Mouse (Mus musculus) stomach, embryonic 14.5 days (tissue): ENCODE measurements around the gene Irf7. TPM values are rescaled to one million over a fixed set of nuclear protein-coding genes. Genes with fewer than 3 reads are reported as not detected.

Experiments used
- ATAC-seq: fragments of 200-750 bp; cut with Nextera tagmentation; 2 replicates; pipeline ENCODE4 v1.8.0; 2017; ENCODE audit warnings: low read depth, moderate TSS enrichment; ENCODE audit not compliant: insufficient number of reproducible peaks, insufficient read depth, low FRiP score
- H3K27ac ChIP-seq: fragments of 300-500 bp; sonication (generic); 2 replicates; pipeline ENCODE4 v1.5.1; 2014; ENCODE audit warnings: mild to moderate bottlenecking, low read length, moderate library complexity, mixed read lengths
- H3K27me3 ChIP-seq: fragments of 300-500 bp; sonication (generic); 2 replicates; pipeline ENCODE4 v1.6.1; 2014; ENCODE audit warnings: low read length, control low read depth, mixed read lengths; ENCODE audit not compliant: control insufficient read depth, insufficient read depth
- H3K36me3 ChIP-seq: fragments of 300-500 bp; sonication (generic); 2 replicates; pipeline ENCODE4 v1.6.1; 2014; ENCODE audit warnings: mild to moderate bottlenecking, control low read depth, low read length, moderate library complexity, mixed read lengths; ENCODE audit not compliant: control insufficient read depth, insufficient read depth
- H3K4me1 ChIP-seq: fragments of 300-500 bp; sonication (generic); 2 replicates; pipeline ENCODE4 v1.6.1; 2014; ENCODE audit warnings: low read length, control low read depth, mixed read lengths; ENCODE audit not compliant: control insufficient read depth, insufficient read depth
- H3K4me2 ChIP-seq: fragments of 300-500 bp; sonication (generic); replicated peaks from 2 replicates; pipeline ENCODE4 v1.6.1; 2014; ENCODE audit warnings: low read depth, low read length, control low read depth
- H3K4me3 ChIP-seq: fragments of 300-500 bp; sonication (generic); 2 replicates; pipeline ENCODE4 v1.5.1; 2014; ENCODE audit warnings: low read depth, low read length, control low read depth
- H3K9ac ChIP-seq: fragments of 300-500 bp; sonication (generic); replicated peaks from 2 replicates; pipeline ENCODE4 v1.6.1; 2014; ENCODE audit warnings: low read depth, mild to moderate bottlenecking, control low read depth, low read length, moderate library complexity, mixed read lengths
- H3K9me3 ChIP-seq: fragments of 300-500 bp; sonication (generic); 2 replicates; pipeline ENCODE4 v1.6.1; 2016; ENCODE audit warnings: low read depth, low read length, control low read depth; ENCODE audit not compliant: control insufficient read depth
- WGBS: fragments of 180-500 bp; shearing (Covaris S2); extraction: QIAGEN DNeasy Blood & Tissue Kit; methylation state at CpG from one replicate; pipeline ENCODE4 v1.1.7; 2014; 5-methylcytosine and 5-hydroxymethylcytosine counted together
- polyA plus RNA-seq: library from polyadenylated mRNA; unstranded; fragments of >200 nt; fragmentation: Nextera tagmentation; extraction: Ambion mirVana; gene quantifications from 2 replicates; pipeline ENCODE4 v1.2.1, GENCODE M21; 2014

Gene Irf7
- polyA plus RNA-seq, 1 experiment from 2014 or later = 1.6 TPM

- peaks cover 9% of the 10 kb centered on the region for H3K4me1 ChIP-seq
These were observed 35.7 kb downstream of the Irf7 start for GRCm38 (mm10) chr7:141230570-141230969.

GRCm38 (mm10) chr7:141229702-141230101 lies 36.6 kb downstream of the Irf7 start:
- no peak overlapping the region for H3K27ac ChIP-seq
- H3K36me3 ChIP-seq = peaks cover 31% of the 10 kb centered on the region
- peak overlapping the region; percentile 78 for H3K4me3 ChIP-seq
- no peak for ATAC-seq
- no peaks in the 10 kb centered on the region for H3K27me3 ChIP-seq
- no peaks in the 10 kb centered on the region for H3K9me3 ChIP-seq
- H3K4me1 ChIP-seq = peaks cover 9% of the 10 kb centered on the region
- H3K9ac ChIP-seq = peak overlapping the region; percentile 83
- 48% methylated on average over 6 of the region's 6 CpGs for WGBS
- H3K4me2 ChIP-seq = peak overlapping the region; percentile 99

More at GRCm38 (mm10) chr7:141230570-141230969, 35.7 kb downstream of the Irf7 start:
- 93% methylated on average over 4 of the region's 4 CpGs for WGBS
- Histone ChIP-seq H3K9me3 (no peaks in the 10 kb centered on the region), H3K4me2 (no peak overlapping the region), H3K4me3 (no peak overlapping the region), H3K27me3 (no peaks in the 10 kb centered on the region), H3K9ac (no peak overlapping the region), H3K27ac (no peak overlapping the region), H3K36me3 (peaks cover 40% of the 10 kb centered on the region)
- no peak for ATAC-seq

- peak within 1 kb of the TSS; percentile 78 for H3K4me3 ChIP-seq
- H3K9ac ChIP-seq = peak within 1 kb of the TSS; percentile 83
- no peaks in the 10 kb centered on the region for H3K27me3 ChIP-seq
- ATAC-seq = peak; percentile 92
- peaks cover 9% of the 10 kb centered on the region for H3K4me1 ChIP-seq
- WGBS = under 1% methylated on average over 76 of the region's 76 CpGs
- peak within 1 kb of the TSS; percentile 99 for H3K4me2 ChIP-seq
- H3K9me3 ChIP-seq = no peaks in the 10 kb centered on the region
- H3K27ac ChIP-seq = peak within 1 kb of the TSS; percentile 92
- H3K36me3 ChIP-seq = peaks cover 20% of the 10 kb centered on the region
These were observed 37.8 kb downstream of the Irf7 start, which contains the start of gene Phrf1 for GRCm38 (mm10) chr7:141228279-141229067. Gene Phrf1, plus strand, starts transcription at chr7:141228784.

- Histone ChIP-seq H3K9me3 (no peaks in the 10 kb centered on the region), H3K4me3 (no peak overlapping the region), H3K9ac (no peak overlapping the region), H3K4me1 (peaks cover 10% of the 10 kb centered on the region), H3K36me3 (peaks cover 13% of the 10 kb centered on the region), H3K27me3 (no peaks in the 10 kb centered on the region), H3K27ac (no peak overlapping the region; the same call in 1 of the 2 replicates), H3K4me2 (no peak overlapping the region)
- ATAC-seq = no peak
- 73% methylated on average over 4 of the region's 4 CpGs for WGBS
These were observed 38.5 kb downstream of the Irf7 start for GRCm38 (mm10) chr7:141227796-141228195.

- WGBS = 82% methylated on average over 6 of the region's 6 CpGs
- H3K27ac ChIP-seq = no peak overlapping the region
- no peak overlapping the region for H3K9ac ChIP-seq
- no peaks in the 10 kb centered on the region for H3K9me3 ChIP-seq
- no peak for ATAC-seq
- H3K36me3 ChIP-seq = peaks cover under 1% of the 10 kb centered on the region; the same call in 1 of the 2 replicates
- H3K4me3 ChIP-seq = no peak overlapping the region
- peaks cover 18% of the 10 kb centered on the region for H3K4me1 ChIP-seq
- no peak overlapping the region for H3K4me2 ChIP-seq
- H3K27me3 ChIP-seq = no peaks in the 10 kb centered on the region
These were observed 39.7 kb downstream of the Irf7 start for GRCm38 (mm10) chr7:141226535-141226934.

- Histone ChIP-seq H3K27ac (peak overlapping the region; percentile 85), H3K9me3 (no peaks in the 10 kb centered on the region), H3K9ac (no peak overlapping the region), H3K27me3 (no peaks in the 10 kb centered on the region), H3K36me3 (peaks cover 8% of the 10 kb centered on the region), H3K4me2 (peak overlapping the region; percentile 27; the same call in 1 of the 2 replicates), H3K4me3 (no peak overlapping the region), H3K4me1 (peaks cover 31% of the 10 kb centered on the region)
- WGBS = 80% methylated on average over 4 of the region's 4 CpGs
- no peak for ATAC-seq
These were observed 43.5 kb downstream of the Irf7 start for GRCm38 (mm10) chr7:141222696-141223215.

- no peaks in the 10 kb centered on the region for H3K9me3 ChIP-seq
- H3K27ac ChIP-seq = peak overlapping the region; percentile 85
- peaks cover 8% of the 10 kb centered on the region for H3K36me3 ChIP-seq
- H3K27me3 ChIP-seq = no peaks in the 10 kb centered on the region
- H3K4me3 ChIP-seq = peak overlapping the region; percentile 63; the same call in 1 of the 2 replicates
- no peak overlapping the region; the same call in 1 of the 2 replicates for H3K9ac ChIP-seq
- no peak for ATAC-seq
- WGBS = 6% methylated on average over 8 of the region's 8 CpGs
- peak overlapping the region; percentile 27 for H3K4me2 ChIP-seq
- peaks cover 38% of the 10 kb centered on the region for H3K4me1 ChIP-seq
These were observed 44.2 kb downstream of the Irf7 start for GRCm38 (mm10) chr7:141222126-141222467.

- Histone ChIP-seq H3K27me3 (no peaks in the 10 kb centered on the region), H3K4me2 (peak overlapping the region; percentile 93), H3K4me1 (peaks cover 42% of the 10 kb centered on the region), H3K9ac (peak overlapping the region; percentile 78), H3K27ac (peak overlapping the region; percentile 85), H3K9me3 (no peaks in the 10 kb centered on the region), H3K36me3 (peaks cover 8% of the 10 kb centered on the region), H3K4me3 (peak overlapping the region; percentile 63)
- WGBS = 3% methylated on average over 44 of the region's 44 CpGs
- ATAC-seq = peak; percentile 97
These were observed 44.8 kb downstream of the Irf7 start for GRCm38 (mm10) chr7:141221249-141222125.
